Mouse (Mus musculus) urinary bladder, postnatal 10 days (tissue): ENCODE data around the gene Fndc9.

Experiments
- DNase-seq: peaks from one replicate; pipeline ENCODE4 v3.0.0; 2022; ENCODE audit warnings: low spot score

Fndc9 gene

DNA sequence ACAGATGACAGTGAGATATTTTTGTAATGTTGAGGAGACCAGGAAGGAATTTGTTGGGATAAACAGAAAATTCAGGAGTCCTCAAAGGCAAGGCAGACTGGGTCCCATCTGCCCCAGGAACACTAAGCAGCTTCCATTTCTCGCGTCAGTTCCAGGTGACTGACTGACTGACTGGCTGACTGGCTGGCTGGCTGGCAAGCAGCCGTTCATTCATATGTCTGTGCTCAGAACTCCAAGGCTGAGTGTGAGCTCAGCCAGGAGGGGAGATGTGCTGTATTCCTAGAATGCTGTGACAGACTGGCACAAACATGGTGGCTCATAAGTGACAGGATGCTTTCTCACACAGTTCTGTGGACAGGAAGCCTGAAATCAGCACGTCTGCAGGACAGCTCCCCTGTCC, 1.4 kb upstream of the Fndc9 start:
- DNase-seq: no peak

DNA sequence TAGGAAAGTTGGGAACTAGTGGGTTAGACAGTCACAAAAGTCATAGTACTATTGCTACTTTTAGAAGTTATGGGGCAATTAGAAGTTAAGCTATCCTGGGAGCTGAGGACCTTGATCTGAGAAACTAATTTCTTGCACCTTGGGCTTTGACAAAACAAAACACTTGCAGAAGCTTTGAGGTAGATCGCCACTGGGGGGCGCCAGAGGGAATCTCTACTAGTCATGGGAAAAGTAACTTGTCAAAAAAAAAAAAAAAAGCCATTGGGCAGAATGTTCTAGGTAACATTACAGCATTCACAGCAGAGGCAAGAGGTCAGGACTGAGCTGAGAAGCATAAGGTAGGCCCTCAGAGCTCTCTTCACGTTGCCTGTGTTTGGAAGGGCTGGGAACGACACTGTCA, 1.6 kb downstream of the Fndc9 start:
- DNase-seq: no peak

DNA sequence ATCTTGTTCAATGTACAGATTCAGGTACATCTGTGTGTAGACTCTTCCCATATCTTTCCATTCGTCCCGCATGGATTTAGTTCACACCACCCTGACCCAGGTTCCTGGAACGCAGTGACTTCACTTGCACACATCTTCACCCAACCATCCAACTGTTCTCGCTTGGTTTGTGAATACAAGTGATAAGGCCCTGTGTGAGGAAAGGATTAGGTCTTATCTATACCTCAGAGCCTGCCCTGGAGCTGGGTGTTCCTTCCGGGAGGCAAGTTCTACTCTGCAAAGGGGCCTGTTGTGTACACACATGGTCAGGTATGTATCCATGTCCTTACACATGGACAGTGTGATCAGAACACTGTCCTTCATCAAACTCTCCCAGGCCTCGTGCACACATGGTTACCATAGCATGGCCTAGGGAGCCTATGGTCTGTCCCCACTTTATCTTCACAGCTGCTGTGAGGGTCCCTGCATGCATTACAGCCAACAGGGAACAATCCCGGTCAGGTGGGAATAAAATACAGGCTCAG, 5.9 kb downstream of the Fndc9 start:
- DNase-seq: no peak

DNA sequence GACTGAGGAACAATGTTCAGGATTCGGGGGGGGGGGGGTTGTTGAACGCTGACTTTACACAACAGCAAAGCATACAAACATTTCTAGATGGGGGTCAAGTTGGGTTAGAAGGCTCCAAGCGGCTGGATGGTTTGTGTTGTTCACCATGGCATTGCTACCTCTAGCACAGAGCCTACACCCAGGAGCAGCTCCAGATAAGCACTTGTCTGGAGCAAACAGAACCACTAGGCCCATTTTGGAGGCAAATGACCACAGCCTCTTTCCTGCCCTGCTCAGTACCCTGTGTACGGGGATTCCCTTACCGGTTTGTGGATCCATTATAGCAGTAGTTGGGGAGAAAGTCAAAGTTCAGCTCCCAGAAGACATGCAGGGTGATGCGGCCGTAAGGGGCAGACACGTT, 6.7 kb downstream of the Fndc9 start:
- no peak for DNase-seq

DNA sequence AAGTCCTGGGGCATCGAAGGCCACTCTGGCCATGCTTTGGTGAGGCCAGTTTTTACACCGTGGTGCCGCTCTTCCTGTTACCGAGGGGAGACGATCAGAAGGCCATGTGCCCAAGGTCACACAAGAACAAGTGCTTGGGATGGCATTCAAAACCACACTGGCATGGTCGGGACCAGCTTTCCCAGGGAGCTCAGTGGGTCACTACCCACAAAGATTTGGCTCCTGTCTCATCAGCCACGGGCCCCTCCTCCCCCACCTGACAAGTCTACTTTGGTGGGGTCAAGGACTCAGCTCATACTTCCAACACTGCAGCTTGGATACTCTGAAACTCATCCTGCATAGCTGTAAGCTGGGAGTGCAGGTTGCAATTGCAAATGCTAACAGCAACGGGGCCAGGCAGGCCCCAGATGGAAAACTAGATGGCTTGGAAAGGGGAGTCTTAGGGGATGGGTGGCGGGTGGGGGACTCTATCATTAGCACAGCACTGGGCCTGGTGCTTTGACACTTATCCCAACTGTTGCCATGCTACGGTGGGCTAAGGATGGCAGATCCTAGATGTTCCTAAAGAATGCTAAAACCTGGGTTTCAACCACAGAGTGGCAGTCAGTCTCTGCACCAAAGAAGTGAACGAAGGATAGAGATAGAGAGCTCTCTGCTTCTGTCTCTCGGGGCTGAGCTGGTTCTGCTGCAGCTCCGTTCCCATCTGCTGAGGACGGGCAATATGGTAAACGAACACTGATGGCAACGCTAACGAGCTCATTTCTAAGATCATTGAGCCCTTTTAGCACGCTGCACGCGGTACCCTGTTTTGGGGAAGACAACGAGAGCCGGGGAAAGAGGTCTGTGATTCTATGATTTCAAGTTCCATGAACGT, 9.6 kb downstream of the Fndc9 start:
- no peak for DNase-seq

DNA sequence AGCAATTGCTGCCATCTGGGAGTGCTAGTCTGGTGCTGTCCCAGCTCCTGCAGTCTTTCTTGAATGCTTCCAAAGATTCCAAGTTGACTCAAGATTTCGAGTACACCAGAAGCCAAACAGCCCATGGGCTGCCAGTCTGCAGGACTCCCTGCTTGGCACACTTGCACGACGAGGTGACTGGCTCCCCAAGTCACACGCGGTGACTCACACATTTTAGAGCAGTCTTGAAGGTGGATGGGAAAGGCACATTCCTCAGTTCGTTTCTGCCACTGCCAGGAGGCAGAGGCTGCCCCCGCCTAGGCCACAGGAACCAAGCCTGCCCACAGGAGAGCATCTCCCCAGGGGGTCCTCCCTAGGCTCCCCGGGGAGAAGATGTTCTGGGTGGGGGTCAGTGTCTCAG, 10.6 kb downstream of the Fndc9 start:
- DNase-seq: no peak

DNA sequence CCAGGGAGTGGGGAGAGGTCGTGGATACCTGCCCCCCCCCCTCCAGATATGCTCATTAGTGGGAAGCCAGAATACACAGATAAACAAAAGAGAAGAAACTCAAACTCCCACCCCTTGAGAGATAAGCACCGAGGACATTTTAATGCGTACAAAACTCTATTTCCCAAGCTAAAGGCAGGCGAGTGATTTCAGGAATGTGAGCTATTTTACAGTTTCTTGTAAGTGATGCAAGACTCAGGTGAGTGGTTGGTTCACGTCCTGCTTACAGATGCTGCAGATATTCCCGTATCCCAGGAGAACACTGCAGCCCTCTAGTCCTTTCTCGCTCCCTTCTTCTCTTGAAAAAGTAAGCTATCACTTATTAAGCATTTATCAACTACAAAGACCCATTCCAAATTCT, 11.1 kb downstream of the Fndc9 start:
- no peak for DNase-seq

DNA sequence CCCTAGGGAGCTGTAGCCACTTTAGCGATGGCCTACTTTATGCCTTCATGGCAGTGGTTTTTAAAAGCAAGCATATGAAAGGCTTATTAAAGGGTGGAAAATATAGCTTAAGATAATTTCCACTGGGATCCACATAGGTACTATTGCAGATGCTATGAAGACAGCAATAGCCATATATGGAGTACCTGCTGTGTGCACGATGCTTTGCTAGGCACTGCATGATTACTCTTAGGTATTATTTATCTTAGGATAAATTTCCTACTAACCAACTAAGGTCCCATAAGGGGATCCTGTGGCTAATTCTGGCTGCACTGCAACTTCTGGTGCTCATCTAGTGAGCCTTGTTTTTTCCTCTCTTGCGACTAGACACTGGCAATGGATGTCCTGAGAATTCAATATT, 13.0 kb downstream of the Fndc9 start:
- no peak for DNase-seq

DNA sequence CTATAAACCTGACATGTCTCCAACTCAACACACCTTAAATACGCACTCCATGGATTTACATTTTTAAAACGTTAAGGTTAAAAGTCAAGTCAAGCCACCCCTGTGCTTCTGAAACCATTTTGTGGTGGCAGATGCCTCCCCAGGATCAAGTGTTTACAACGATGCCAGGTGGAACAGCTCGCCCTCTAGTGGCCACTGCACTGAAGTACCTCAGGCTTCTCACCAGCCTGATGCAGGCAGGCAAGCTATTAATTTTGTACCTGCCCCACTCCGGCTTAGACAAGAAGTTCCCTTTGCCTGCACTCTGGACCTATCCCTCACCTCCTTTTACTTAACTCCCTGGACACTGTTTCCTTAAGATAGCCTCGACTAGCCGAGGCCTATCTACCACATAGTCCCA, 16.7 kb downstream of the Fndc9 start:
- no peak for DNase-seq

DNA sequence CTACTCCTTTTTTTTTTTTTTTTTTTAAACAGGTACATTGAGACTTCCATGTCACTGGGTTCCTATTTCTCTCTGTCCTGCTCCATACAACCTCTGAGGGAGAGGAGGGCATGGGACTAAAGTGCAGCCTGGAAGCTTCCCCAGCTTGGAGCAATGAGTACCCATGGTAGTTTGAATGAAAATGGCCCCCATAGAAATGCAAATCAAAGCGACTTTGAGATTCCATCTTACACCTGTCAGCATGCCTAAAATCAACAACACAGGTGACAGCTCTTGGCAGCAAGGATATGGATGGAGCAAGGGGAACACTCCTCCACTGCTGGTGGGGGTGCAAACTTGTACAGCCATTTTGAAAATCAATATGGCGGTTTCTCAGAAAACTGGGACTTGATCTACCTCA, 20.0 kb downstream of the Fndc9 start:
- no peak for DNase-seq

DNA sequence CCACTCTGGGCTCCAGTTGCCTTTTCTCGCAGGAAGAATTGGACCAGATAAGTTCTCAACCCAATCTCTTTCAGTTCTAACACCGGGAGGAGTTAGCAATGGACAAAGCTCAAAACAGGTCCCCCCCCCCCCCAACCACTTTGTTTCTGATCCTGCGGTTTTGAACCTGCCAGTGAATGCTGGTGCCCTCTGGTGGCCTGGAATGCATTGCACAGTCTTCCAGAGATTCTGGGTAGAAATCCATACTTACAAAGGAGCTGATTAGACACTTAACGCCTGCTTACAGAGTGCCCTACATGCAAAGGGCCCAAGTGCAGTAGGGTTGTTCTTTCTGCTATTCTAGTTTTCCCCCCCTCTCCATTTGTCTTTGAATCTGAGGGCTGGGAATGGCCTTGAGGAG, 22.9 kb downstream of the Fndc9 start:
- DNase-seq: no peak

DNA sequence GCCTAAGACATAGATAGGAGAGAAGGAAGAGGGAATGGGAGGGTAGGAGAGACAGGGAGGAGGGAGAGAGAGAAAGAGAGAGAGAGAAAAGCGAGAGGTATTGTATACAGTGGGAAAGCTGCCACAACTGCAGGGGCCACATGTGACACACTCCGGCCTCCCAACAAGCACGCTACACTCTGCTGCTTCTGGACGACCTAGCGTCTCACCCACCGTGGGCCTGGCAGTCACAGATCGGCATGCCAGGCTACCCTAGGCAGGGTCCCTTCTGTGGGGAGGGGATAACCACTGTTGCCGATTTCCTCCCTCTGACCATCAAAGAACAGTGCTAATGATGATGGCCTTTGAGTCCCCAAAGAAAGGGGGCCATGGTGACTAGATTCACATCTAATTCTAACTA, 23.4 kb downstream of the Fndc9 start:
- DNase-seq: no peak

DNA sequence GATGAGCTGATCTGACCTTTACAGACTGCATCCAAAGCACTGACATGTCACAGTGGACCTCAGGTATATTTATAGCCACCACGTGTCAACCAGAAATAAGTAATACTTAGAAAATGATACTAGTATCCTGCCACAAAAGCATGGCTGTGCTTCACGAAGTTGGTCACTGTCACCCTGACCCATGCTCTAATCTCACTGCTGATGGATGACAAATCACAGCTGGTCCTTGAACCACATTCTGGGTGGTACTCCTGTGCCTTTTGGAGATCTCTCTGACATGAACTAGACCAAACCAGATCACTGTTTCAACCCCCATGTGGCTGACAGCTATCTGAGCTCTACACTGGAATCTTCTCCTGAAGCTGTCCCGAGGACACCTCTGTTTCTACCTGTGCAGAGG, 27.5 kb downstream of the Fndc9 start:
- no peak for DNase-seq

DNA sequence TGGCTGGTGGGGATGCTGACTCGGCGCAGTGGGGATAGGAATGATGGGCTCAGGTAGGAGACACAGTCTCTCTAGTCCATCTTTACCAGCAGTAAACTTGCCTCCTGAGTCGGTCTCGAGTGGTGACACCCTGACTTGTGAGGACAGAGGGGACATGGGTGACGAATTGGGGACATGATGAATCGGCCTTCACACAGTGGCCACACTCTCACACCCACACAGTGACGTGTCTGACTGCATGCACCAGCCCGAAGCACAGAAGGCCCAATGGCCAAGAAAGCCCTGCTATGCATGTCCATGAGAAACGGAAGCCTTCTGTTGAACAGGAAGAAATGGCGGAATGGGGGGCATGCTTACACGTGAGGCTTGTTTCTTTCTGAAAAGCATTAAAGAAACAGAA, 28.0 kb downstream of the Fndc9 start:
- no peak for DNase-seq

DNA sequence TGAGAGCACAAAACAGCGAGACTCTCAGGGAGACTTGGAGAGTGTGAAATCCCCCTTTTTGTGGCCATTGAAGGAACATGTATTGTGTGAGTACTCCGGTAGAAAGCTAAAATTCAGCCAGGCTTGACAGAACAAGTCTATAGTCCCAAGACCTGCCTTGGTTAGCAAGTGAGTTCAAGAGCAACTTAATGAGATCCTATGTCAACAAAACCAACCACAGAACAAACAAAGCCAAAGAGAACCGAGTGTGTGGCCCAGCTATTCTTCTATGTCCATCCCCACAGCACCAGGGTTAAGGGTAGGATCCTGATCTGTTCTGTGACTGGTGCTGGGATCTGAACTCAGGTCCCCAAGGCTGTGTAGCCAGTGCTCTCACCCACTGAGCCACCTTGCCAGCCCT, 29.3 kb downstream of the Fndc9 start:
- DNase-seq: no peak

DNA sequence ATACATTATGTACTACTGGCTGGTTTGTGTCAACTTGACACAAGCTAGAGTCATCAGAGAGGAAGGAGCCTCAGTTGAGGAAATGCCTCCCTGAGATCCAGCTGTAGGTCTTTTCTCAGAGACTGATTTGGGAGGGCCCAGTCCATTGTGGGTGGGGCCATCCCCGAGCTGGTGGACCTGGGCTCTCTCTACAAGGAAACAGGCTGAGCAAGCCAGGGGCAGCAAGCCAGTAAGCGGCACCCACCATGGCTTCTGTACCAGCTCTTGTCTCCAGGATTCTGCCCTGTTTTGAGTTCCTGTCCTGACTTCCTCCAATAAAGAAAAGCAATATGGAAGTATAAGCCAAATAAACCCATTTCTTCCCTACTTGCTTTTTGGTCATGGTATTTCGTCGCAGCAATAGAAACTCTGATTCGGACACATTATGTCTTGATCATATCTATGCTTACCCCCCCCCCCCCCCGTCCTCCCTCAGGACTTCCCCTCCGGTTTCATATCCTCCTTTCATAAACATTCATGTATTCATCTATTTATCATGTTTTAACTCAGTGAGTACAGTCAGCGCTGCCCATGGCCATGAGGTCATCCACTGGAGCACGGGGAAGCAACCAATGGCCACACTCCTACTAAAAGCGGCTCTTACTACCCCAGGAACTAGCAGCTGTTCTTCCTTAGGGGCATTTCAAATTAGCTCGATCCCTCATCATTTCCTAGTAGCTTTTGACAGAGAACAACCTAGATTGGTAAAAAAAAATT, 29.9 kb downstream of the Fndc9 start:
- DNase-seq: no peak

DNA sequence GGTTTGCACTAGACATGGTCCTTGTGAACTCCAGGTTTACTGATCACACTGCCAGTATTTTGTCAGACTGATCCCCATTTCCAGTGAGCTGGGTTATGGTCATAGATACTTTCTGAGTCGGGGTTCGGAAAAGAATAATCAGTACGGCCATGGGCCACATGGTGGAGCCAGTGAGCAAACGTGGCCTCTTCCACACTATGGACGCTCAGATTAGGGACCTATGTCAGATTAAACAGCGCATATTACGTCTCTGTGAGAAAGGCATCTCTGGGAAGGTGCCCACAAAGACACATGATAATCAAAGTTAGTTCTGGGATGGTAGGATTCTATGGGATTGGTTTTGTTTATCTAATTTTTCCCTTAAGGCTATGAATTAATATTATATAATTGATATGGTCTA, 33.7 kb downstream of the Fndc9 start:
- no peak for DNase-seq

DNA sequence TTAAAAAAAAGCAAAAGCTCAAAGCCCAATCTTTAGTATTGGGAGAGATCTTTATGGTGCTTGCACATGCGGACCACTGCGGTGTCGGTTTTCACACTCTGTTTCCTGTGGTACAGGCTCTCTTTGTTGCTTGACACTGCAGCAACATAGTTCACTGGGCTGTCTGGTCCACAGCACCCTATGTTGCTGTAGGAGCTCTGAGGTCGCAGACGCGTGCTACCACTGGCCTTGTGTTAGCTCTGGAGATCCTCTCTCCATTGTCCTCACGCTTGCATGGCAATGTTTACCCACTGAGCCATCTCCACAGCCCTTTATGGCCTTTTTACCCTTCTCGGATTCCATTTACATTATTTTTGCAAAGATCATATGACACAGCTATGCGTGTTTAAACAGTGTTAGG, 34.1 kb downstream of the Fndc9 start:
- DNase-seq: no peak

DNA sequence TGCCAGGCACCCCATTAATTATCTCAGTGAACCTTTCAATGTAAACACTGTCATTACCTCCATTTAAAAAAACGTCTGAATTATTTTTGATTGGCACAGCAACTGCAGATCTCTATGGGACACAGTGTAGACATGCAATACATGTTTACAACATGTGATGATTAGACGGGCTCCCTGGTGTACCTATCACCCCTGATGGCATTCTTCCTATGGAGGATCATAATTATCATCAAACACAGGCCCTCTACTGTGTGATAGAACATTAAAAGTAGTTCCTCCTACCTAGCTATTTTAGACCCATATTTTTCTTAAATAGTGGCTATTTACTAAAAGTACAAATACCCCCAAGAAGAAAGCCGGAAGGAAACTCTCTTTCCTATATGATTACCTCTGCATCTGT, 34.6 kb downstream of the Fndc9 start:
- DNase-seq: no peak

DNA sequence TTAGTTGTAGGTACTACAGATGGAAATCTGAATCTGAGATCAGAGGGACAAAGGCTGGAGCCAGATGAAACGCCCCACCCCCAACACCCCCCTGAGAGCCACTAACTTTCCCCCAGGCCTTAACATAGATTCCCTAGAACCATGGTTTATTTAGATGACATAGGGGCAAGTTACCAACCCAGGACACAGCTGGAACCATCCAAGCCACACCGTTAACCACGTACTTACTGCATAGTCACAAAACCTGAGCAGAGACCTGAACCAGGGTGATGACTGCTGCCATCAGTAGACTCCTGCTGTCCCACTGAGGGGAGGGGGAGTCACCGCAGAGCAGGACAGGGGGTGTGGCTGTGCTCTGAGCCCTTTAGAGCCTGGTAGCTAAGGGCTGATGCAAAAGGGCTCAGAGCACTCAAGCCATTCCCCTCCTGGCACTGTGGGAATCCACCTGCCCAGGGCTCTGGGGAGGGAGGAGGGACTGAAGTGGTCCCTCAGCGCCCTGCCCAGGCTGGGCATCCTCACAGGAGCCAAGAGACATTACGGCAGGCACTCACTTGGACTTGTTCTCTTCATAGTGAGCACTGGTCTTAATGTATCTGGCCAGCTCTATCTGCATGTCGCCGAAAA, 36.8 kb downstream of the Fndc9 start:
- no peak for DNase-seq

DNA sequence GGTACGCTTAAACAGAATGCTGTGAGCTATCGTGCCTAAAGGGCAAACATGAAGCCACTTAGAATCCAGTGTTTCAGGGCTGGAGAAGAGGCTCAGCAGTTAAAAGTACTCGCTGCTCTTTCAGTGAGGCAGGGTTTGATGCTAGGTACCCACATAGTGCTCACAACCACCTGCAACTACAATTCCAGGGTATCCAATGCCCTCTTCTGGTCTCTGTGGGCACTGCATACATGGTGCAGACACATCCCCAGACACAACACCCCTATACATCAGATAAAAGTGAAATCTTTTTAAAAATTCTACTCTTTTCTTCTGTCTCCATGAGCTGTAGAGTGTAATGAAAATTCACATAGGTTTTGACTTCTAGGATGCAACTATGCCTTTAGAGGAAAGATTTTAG, 38.6 kb downstream of the Fndc9 start:
- DNase-seq: no peak

DNA sequence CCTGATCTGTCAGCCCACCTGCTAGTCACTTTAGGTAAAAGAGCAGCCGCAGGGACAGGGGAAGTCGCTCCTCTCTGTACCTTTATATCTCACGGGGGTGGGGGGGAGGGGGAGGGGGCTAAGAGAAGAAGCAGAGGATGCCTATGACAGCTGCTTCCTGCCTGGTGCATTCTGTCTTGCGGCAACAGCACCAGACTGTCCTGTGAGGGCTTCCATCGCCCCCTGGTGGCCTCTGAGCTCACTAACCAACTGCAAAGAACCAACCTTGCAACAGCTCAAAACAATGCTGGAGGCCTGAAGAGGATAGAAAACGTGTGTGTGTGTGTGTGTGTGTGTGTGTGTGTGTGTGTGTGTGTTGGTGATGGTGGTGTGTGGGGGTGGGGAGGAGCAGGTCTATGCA, 40.0 kb downstream of the Fndc9 start:
- no peak for DNase-seq

DNA sequence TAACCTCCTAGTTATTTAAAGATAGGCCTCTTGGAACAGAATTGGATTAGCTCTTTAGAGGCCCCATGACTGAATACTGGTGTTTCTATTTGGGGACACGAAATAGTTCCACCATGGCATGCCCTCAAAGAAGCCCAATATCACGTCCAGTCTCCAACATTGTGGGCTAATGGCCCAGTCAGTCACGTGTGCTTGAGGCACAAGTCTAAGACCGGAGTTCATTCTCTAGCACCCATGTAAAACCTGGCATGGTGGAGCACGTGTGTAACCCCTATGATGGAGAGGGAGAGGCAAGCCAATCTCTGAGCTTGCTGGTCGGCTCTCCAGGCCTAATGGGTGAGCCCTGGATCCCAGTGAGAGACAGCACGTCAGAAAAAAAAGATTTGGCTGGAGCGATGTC, 40.8 kb downstream of the Fndc9 start:
- no peak for DNase-seq
